Mouse (Mus musculus) midbrain, embryonic 14.5 days (tissue): Measurements from ENCODE around the gene Ctdspl. TPM values are rescaled to one million over a fixed set of nuclear protein-coding genes. Genes with fewer than 3 reads are reported as not detected.

Experiments
- microRNA-seq: library from miRNA; unstranded; fragments of <30 nt; microRNA quantifications from one replicate; pipeline ENCODE4, GENCODE M21; 2016
- polyA plus RNA-seq: library from polyadenylated mRNA; unstranded; fragments of >200 nt; fragmentation: Nextera tagmentation; extraction: Ambion mirVana; gene quantifications from 2 replicates; pipeline ENCODE4 v1.2.1, GENCODE M21; 2014

Gene Ctdspl
- polyA plus RNA-seq, 1 experiment from 2014 or later: 8.2 TPM

Small RNAs within 50 kb of the gene (microRNA-seq; reads per million reads assigned to microRNA genes)
- 11.8 reads per million, percentile 36 among the genes with 10 or more reads in this experiment for gene Mir26a-1

Other genes with a start within 250 kb of the Ctdspl start
- 2.1 and 2.6 TPM in 2 replicates for gene Vill, start 126.3 kb downstream of the Ctdspl start, polyA plus RNA-seq
- gene Plcd1, start 167.0 kb downstream of the Ctdspl start, polyA plus RNA-seq: 13.6 and 17.0 TPM in 2 replicates
- 0.27 and 1.2 TPM in 2 replicates for gene Dlec1, start 176.0 kb downstream of the Ctdspl start, polyA plus RNA-seq
- gene Acaa1b, start 230.6 kb downstream of the Ctdspl start, polyA plus RNA-seq: 1.2 and 2.8 TPM in 2 replicates
- gene Gm47289, start 232.7 kb downstream of the Ctdspl start, polyA plus RNA-seq: not detected in 2 replicates